Mouse (Mus musculus) embryonic fibroblast, embryonic 13.5 days (primary cell): ENCODE results near the gene Ctsw.

ENCODE experiments used
- CTCF ChIP-seq: IDR thresholded peaks from 2 replicates; pipeline ENCODE4 v1.5.1; 2011; ENCODE audit warnings: mild to moderate bottlenecking, control low read depth, low read length, moderate library complexity, borderline replicate concordance; ENCODE audit not compliant: insufficient read depth
- POLR2A ChIP-seq: IDR thresholded peaks from 2 replicates; pipeline ENCODE4 v1.6.1; 2011; ENCODE audit warnings: low read depth, mild to moderate bottlenecking, control low read depth, low read length, moderate library complexity

DNA sequence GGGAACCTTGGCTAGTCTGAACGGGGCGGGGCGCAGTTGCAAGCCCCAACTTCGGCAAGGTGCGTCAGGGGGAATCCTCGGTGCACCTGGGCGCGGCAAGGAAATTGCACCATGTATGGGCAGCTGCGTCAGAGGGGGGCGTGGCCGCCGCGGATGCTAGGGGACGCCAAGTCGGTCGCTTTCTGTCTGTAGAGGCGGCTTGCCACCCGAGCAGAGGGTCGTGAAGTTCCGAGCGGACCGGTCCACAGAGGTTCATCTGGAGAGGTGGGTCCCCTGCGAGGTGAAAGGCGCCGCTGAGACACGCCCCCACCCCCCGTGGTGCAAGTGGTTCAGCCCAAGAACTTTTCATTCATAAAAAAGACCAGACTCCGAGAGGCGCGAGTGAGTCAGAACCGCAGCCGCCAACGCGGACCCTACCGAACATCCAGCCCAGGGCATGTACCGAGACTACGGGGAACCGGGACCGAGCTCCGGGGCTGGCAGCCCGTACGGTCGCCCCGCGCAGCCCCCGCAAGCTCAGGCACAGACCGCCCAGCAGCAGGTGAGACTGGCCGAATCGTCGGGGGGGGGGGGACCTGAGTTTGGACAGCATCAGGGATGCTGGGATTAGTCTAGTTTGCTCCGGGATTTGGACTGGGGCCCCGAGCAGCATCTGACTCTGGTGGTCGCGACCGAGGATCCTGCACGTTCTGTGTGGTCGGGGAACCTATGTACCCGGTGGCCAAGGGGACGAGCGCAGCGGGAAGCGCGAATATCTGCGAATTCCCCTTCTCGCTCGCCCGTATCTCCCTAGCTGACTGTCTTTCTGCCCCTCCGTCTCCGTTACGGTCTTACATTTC is 20.6 kb downstream of the Ctsw start, which contains the start of gene Fosl1:
- TF ChIP-seq POLR2A, result peak; percentile 81
- TF ChIP-seq CTCF, result no peak
